Mouse (Mus musculus) neural tube, embryonic 13.5 days (tissue): ENCODE measurements at regions not wholly inside any gene's neighbourhood (a gene's known extent, or its start where the extent isn't known, plus 50 kb on each side); places are given as distances from the start of the nearest gene placed in this dataset.
A peak's percentile ranks its signal among the peaks of the same experiment; 100 is the strongest.

Source experiments
- ATAC-seq: fragments of 200-750 bp; cut with Nextera tagmentation; 2 replicates; pipeline ENCODE4 v1.8.0; 2017; ENCODE audit warnings: low read depth, mild to moderate bottlenecking, moderate TSS enrichment, moderate library complexity
- H3K27ac ChIP-seq: fragments of 300-500 bp; sonication (generic); replicated peaks from 2 replicates; pipeline ENCODE4 v1.5.1; 2015; ENCODE audit warnings: moderate library complexity, mild to moderate bottlenecking, inconsistent platforms
- H3K27me3 ChIP-seq: fragments of 300-500 bp; sonication (generic); 2 replicates; pipeline ENCODE4 v1.6.1; 2015; ENCODE audit warnings: mild to moderate bottlenecking, inconsistent platforms
- H3K36me3 ChIP-seq: fragments of 300-500 bp; sonication (generic); 2 replicates; pipeline ENCODE4 v1.6.1; 2015; ENCODE audit warnings: mild to moderate bottlenecking, inconsistent platforms
- H3K4me1 ChIP-seq: fragments of 300-500 bp; sonication (generic); replicated peaks from 2 replicates; pipeline ENCODE4 v1.6.1; 2015; ENCODE audit warnings: inconsistent platforms
- H3K4me2 ChIP-seq: fragments of 300-500 bp; sonication (generic); 2 replicates; pipeline ENCODE4 v1.6.1; 2015; ENCODE audit warnings: inconsistent platforms, mild to moderate bottlenecking, moderate library complexity
- H3K4me3 ChIP-seq: fragments of 300-500 bp; sonication (generic); 2 replicates; pipeline ENCODE4 v1.5.1; 2015; ENCODE audit warnings: mild to moderate bottlenecking, inconsistent platforms
- H3K9ac ChIP-seq: fragments of 300-500 bp; sonication (generic); 2 replicates; pipeline ENCODE4 v1.6.1; 2015; ENCODE audit warnings: moderate library complexity, mild to moderate bottlenecking, inconsistent platforms
- H3K9me3 ChIP-seq: fragments of 300-500 bp; sonication (generic); 2 replicates; pipeline ENCODE4 v1.6.1; 2016; ENCODE audit warnings: inconsistent platforms
- WGBS: fragments of 180-500 bp; shearing (Covaris S2); methylation state at CpG from one replicate; pipeline ENCODE4 v1.1.7; 2015; 5-methylcytosine and 5-hydroxymethylcytosine counted together

DNA sequence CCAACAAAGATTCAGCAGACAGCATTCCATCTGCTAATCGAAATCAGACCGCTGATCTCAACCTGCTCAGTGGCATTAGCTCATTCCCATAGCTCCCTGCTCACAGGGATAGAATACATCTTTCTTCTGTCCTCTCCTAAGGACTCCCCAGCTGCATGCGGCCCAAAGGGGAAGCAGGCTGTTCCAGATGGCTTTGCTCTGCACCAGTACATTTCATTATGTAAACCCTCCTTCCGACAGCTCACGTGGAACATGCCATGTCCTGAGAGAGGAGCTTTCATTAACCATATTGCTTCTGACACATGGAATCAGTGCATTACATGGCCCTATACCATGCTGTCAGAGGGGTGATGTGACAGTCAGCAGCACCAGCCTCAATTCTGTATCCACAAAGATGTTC is 105.9 kb upstream of the Nmur2 start:
- H3K36me3 ChIP-seq = no peaks in the 10 kb centered on the region
- peak; percentile 53; the same call in 1 of the 2 replicates for ATAC-seq
- H3K27me3 ChIP-seq = peaks cover 38% of the 10 kb centered on the region
- H3K4me1 ChIP-seq = peaks cover 10% of the 10 kb centered on the region
- 61% methylated on average over 5 of the region's 5 CpGs for WGBS
- H3K4me3 ChIP-seq = no peak overlapping the region
- H3K9me3 ChIP-seq = no peaks in the 10 kb centered on the region
- no peak overlapping the region for H3K9ac ChIP-seq
- H3K27ac ChIP-seq = no peak overlapping the region
- no peak overlapping the region for H3K4me2 ChIP-seq

DNA sequence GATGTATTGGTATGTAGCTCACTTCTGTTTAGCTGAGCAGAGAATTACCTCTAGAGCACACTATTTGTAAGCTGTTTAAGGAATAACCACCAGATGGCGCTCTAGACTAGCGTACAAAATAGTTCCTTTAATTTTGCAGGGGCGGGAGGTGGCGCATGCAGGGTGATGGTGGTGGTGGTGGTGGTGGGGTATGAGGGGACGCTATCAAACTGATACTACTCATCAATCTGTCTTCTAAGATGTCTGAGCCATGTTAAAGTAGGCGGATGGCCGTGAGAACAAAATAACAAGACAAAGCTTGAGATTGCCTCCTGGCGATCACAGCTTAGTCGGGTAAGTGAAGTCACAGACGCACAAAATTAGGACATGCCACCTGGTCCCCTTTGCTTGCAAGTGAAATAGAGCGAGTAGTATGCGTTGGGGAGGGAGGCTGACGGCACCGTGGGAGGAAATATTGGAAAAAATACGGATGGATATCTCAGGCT is 90.6 kb upstream of the Nmur2 start:
- Histone ChIP-seq H3K4me2 (peak overlapping the region; percentile 38), H3K27me3 (no peaks in the 10 kb centered on the region; the same call in 1 of the 2 replicates), H3K36me3 (no peaks in the 10 kb centered on the region), H3K4me3 (no peak overlapping the region), H3K27ac (no peak overlapping the region), H3K4me1 (0 out of 2 replicates have a peak, but pooled peaks cover 4% of the 10 kb centered on the region), H3K9ac (0 out of 2 replicates have a peak overlapping the region, but pooled peaks have one; percentile 3), H3K9me3 (no peaks in the 10 kb centered on the region)
- 28% methylated on average over 15 of the region's 15 CpGs for WGBS
- no peak for ATAC-seq

DNA sequence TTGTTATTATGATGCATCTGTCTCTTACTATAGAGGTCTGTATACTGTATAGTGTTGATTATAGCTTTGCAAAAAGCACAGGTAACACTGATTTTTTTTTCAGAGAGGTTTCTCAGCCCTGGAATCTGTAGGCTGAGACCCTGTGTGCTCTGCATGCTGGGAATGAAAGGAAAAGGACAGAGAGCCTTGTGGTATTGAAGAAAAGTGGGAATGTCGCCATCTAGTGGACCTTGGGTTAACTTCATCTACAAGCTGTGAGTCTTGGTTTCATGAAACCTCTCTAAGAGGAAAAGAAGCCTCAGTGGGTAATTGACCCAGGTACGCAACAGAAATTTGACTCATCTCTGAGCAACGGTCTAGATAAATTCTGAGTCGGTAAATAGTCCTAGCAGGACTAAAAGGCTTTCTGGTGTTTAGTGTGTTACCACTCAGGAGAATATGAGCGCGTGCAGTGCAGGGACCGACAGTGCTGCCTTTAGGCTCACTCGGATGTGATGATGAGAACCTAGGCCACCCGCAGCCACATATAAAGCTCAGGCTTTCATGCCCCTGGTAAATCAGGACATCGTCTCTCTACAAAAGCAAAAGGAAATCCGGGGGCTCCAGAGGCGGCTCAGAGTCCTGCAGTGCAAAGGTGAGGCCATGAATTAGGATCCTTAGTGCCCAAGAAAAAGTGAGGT is 75.9 kb upstream of the Nmur2 start:
- no peaks in the 10 kb centered on the region for H3K9me3 ChIP-seq
- H3K4me3 ChIP-seq = no peak overlapping the region
- no peak overlapping the region for H3K9ac ChIP-seq
- H3K4me1 ChIP-seq = no peaks in the 10 kb centered on the region
- no peaks in the 10 kb centered on the region for H3K36me3 ChIP-seq
- ATAC-seq = peak; percentile 47; the same call in 1 of the 2 replicates
- WGBS = 51% methylated on average over 12 of the region's 12 CpGs
- no peak overlapping the region for H3K27ac ChIP-seq
- no peaks in the 10 kb centered on the region for H3K27me3 ChIP-seq
- H3K4me2 ChIP-seq = 0 out of 2 replicates have a peak overlapping the region, but pooled peaks have one; percentile 3

DNA sequence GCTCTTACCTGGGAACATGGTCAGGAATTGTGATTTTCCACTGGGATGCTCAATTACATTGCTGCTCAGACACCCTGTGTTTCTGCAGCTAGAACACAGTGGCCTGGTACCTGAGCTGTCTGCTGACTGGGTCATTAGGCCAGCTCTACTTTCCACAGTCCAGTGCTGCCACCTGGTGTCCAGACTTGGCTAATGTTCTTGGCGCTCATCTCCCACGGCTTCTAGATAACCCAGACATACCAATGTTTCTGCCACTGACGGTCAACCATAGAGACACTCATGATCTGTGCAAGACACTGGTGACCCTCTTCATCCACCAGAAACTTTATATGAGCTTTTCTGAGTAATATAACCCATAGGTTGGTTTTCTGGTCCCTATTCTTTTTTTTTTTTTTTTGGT is 67.1 kb upstream of the Nmur2 start:
- H3K27ac ChIP-seq = no peak overlapping the region
- peak; percentile 69; the same call in 1 of the 2 replicates for ATAC-seq
- no peaks in the 10 kb centered on the region for H3K27me3 ChIP-seq
- H3K9me3 ChIP-seq = no peaks in the 10 kb centered on the region
- no peak overlapping the region for H3K9ac ChIP-seq
- H3K36me3 ChIP-seq = no peaks in the 10 kb centered on the region
- no peak overlapping the region for H3K4me2 ChIP-seq
- 13% methylated on average over 3 of the region's 3 CpGs for WGBS
- H3K4me3 ChIP-seq = no peak overlapping the region
- 0 out of 2 replicates have a peak, but pooled peaks cover 8% of the 10 kb centered on the region for H3K4me1 ChIP-seq

DNA sequence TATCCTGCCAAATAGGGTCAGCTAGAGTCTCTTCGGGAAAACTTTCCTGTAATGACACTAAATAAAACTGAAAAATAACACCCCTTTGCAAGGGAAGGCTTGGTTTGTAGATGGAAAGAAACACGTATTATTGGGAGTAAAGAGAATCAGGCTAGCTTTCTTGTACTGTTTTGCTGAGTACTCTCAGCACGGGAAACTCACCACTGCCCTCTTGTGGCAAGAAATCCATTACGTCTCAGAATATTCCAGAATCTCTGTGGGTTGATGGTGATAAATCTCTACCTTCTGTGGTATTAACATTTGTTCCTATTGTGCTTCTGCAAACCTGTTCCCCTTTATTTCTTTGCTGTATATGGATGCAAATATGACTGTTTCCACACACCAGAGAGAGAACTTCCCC is 64.8 kb upstream of the Nmur2 start:
- Histone ChIP-seq H3K36me3 (no peaks in the 10 kb centered on the region), H3K27ac (peak overlapping the region; percentile 13; the same call in 1 of the 2 replicates)

DNA sequence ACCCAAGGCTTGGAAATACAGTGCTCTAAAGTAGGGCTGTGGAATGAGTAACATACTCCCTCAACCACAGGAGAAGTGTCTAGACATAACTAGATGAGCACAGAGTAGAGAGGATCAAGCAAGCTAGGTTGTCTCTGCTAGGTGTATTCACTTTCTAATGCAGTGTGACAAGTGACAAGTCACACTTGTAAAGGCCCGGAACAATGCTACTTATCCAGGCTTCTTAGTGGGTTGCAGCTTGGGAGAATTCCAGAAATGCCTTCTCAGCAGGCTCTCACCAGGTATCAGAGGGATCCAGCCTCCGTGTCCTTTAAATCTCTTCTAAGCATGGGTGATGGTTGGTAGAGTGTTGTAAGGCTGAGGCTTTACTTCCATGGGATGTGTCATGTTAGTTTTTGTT is 52.1 kb upstream of the Nmur2 start:
- 57% methylated on average over 2 of the region's 2 CpGs for WGBS
- H3K4me1 ChIP-seq = no peaks in the 10 kb centered on the region
- no peaks in the 10 kb centered on the region for H3K9me3 ChIP-seq
- no peak overlapping the region for H3K27ac ChIP-seq
- ATAC-seq = no peak
- no peak overlapping the region for H3K4me2 ChIP-seq
- H3K4me3 ChIP-seq = no peak overlapping the region
- no peak overlapping the region for H3K9ac ChIP-seq
- H3K36me3 ChIP-seq = no peaks in the 10 kb centered on the region
- H3K27me3 ChIP-seq = no peaks in the 10 kb centered on the region

More for the DNA sequence above, 64.8 kb upstream of the Nmur2 start:
- no peak overlapping the region for H3K4me3 ChIP-seq
- ATAC-seq = no peak
- no peak overlapping the region for H3K4me2 ChIP-seq
- no peaks in the 10 kb centered on the region for H3K27me3 ChIP-seq
- H3K9me3 ChIP-seq = no peaks in the 10 kb centered on the region
- 0 out of 2 replicates have a peak, but pooled peaks cover 8% of the 10 kb centered on the region for H3K4me1 ChIP-seq
- WGBS = 39% methylated on average over 4 of the region's 4 CpGs
- H3K9ac ChIP-seq = no peak overlapping the region
